Mouse (Mus musculus): ENCODE measurements around the gene Fam57a. TPM values are rescaled to one million over a fixed set of nuclear protein-coding genes. Genes with fewer than 3 reads are reported as not detected.

Fam57a gene
- polyA plus RNA-seq, 2 experiments, result 40.1 to 60.8 TPM

GRCm38 (mm10) chr11:76215011-76215410 lies 35.5 kb downstream of the Fam57a start:
- ATAC-seq (ENCODE audit: low FRiP score, low read depth), result no peak
- Histone ChIP-seq H3K4me2 (replicated peaks; ENCODE audit: low read depth, low read length, severe bottlenecking) (no peak overlapping the region), H3K36me3 (ENCODE audit: control insufficient read depth, insufficient read depth, low read length) (peaks cover 42% of the 10 kb centered on the region), H3K27ac (replicated peaks; ENCODE audit: low read depth, low read length) (no peak overlapping the region), H3K4me3 (replicated peaks; ENCODE audit: low read length) (no peak overlapping the region), H3K27me3 (ENCODE audit: control insufficient read depth, insufficient read depth, low read length) (no peaks in the 10 kb centered on the region), H3K4me1 (ENCODE audit: control insufficient read depth, insufficient read depth, low read length) (no peaks in the 10 kb centered on the region), H3K9ac (ENCODE audit: low read depth, low read length, severe bottlenecking) (no peak overlapping the region), H3K9me3 (ENCODE audit: control insufficient read depth, low read length) (no peaks in the 10 kb centered on the region)
- no peak for DNase-seq (ENCODE audit: low spot score)
- no peak for TF ChIP-seq POLR2A (IDR thresholded peaks at IDR 0.05; ENCODE audit: borderline replicate concordance, extremely low read depth, insufficient read depth, insufficient read length)
- WGBS, result 93% methylated on average over 2 of the region's 2 CpGs

GRCm38 (mm10) chr11:76216049-76216540 lies 36.6 kb downstream of the Fam57a start:
- H3K27ac ChIP-seq (replicated peaks; ENCODE audit: low read depth, low read length), result no peak overlapping the region
- no peaks in the 10 kb centered on the region for H3K9me3 ChIP-seq (ENCODE audit: control insufficient read depth, low read length)
- no peaks in the 10 kb centered on the region for H3K27me3 ChIP-seq (ENCODE audit: control insufficient read depth, insufficient read depth, low read length)
- H3K9ac ChIP-seq (ENCODE audit: low read depth, low read length, severe bottlenecking), result no peak overlapping the region
- peak overlapping the region; percentile 80 for H3K4me3 ChIP-seq (replicated peaks; ENCODE audit: low read length)
- H3K4me2 ChIP-seq (replicated peaks; ENCODE audit: low read depth, low read length, severe bottlenecking), result peak overlapping the region; percentile 62
- ATAC-seq (ENCODE audit: low FRiP score, low read depth) (no peak), DNase-seq (ENCODE audit: low spot score) (no peak)
- no peaks in the 10 kb centered on the region for H3K4me1 ChIP-seq (ENCODE audit: control insufficient read depth, insufficient read depth, low read length)
- 67% methylated on average over 5 of the region's 5 CpGs for WGBS
- peaks cover 43% of the 10 kb centered on the region for H3K36me3 ChIP-seq (ENCODE audit: control insufficient read depth, insufficient read depth, low read length)
- TF ChIP-seq POLR2A (IDR thresholded peaks at IDR 0.05; ENCODE audit: borderline replicate concordance, extremely low read depth, insufficient read depth, insufficient read length), result no peak

- WGBS, result 2% methylated on average over 33 of the region's 33 CpGs
- DNase-seq (ENCODE audit: low spot score), result peak; percentile 77
These were observed 37.4 kb downstream of the Fam57a start for GRCm38 (mm10) chr11:76216681-76217389.

GRCm38 (mm10) chr11:76217390-76217800 lies 37.9 kb downstream of the Fam57a start, which contains the start of the genes Dbil5 and Gemin4:
Dbil5 (plus strand) TSS chr11:76217608.
Gemin4 (minus strand) TSS chr11:76217664.
- DNase-seq (ENCODE audit: low spot score) (peak; percentile 98), ATAC-seq (ENCODE audit: low FRiP score, low read depth) (peak; percentile 97)
- Histone ChIP-seq H3K4me1 (ENCODE audit: control insufficient read depth, insufficient read depth, low read length) (no peaks in the 10 kb centered on the region), H3K36me3 (ENCODE audit: control insufficient read depth, insufficient read depth, low read length) (peaks cover 49% of the 10 kb centered on the region), H3K27ac (replicated peaks; ENCODE audit: low read depth, low read length) (peak within 1 kb of the TSS; percentile 97), H3K9ac (ENCODE audit: low read depth, low read length, severe bottlenecking) (peak within 1 kb of the TSS; percentile 90), H3K27me3 (ENCODE audit: control insufficient read depth, insufficient read depth, low read length) (no peaks in the 10 kb centered on the region), H3K4me2 (replicated peaks; ENCODE audit: low read depth, low read length, severe bottlenecking) (peak within 1 kb of the TSS; percentile 62), H3K4me3 (replicated peaks; ENCODE audit: low read length) (peak within 1 kb of the TSS; percentile 80), H3K9me3 (ENCODE audit: control insufficient read depth, low read length) (no peaks in the 10 kb centered on the region)
- WGBS, result under 1% methylated on average over 23 of the region's 35 CpGs
- TF ChIP-seq POLR2A (IDR thresholded peaks at IDR 0.05; ENCODE audit: borderline replicate concordance, extremely low read depth, insufficient read depth, insufficient read length), result peak; percentile 90

More at GRCm38 (mm10) chr11:76216681-76217389, 37.4 kb downstream of the Fam57a start:
- Histone ChIP-seq H3K4me1 (ENCODE audit: control insufficient read depth, insufficient read depth, low read length) (no peaks in the 10 kb centered on the region), H3K4me3 (replicated peaks; ENCODE audit: low read length) (peak overlapping the region; percentile 80), H3K9ac (ENCODE audit: low read depth, low read length, severe bottlenecking) (peak overlapping the region; percentile 90), H3K36me3 (ENCODE audit: control insufficient read depth, insufficient read depth, low read length) (peaks cover 49% of the 10 kb centered on the region), H3K9me3 (ENCODE audit: control insufficient read depth, low read length) (no peaks in the 10 kb centered on the region), H3K27me3 (ENCODE audit: control insufficient read depth, insufficient read depth, low read length) (no peaks in the 10 kb centered on the region), H3K27ac (replicated peaks; ENCODE audit: low read depth, low read length) (peak overlapping the region; percentile 97), H3K4me2 (replicated peaks; ENCODE audit: low read depth, low read length, severe bottlenecking) (peak overlapping the region; percentile 62)
- ATAC-seq (ENCODE audit: low FRiP score, low read depth), result peak; percentile 35
- TF ChIP-seq POLR2A (IDR thresholded peaks at IDR 0.05; ENCODE audit: borderline replicate concordance, extremely low read depth, insufficient read depth, insufficient read length), result no peak

- DNase-seq (ENCODE audit: low spot score) (no peak), ATAC-seq (ENCODE audit: low FRiP score, low read depth) (no peak)
- H3K4me3 ChIP-seq (replicated peaks; ENCODE audit: low read length), result no peak overlapping the region
- no peaks in the 10 kb centered on the region for H3K9me3 ChIP-seq (ENCODE audit: control insufficient read depth, low read length)
- H3K36me3 ChIP-seq (ENCODE audit: control insufficient read depth, insufficient read depth, low read length), result peaks cover 50% of the 10 kb centered on the region
- no peak overlapping the region for H3K27ac ChIP-seq (replicated peaks; ENCODE audit: low read depth, low read length)
- WGBS, result 93% methylated on average over 5 of the region's 5 CpGs
- no peaks in the 10 kb centered on the region for H3K4me1 ChIP-seq (ENCODE audit: control insufficient read depth, insufficient read depth, low read length)
- no peaks in the 10 kb centered on the region for H3K27me3 ChIP-seq (ENCODE audit: control insufficient read depth, insufficient read depth, low read length)
- no peak overlapping the region for H3K9ac ChIP-seq (ENCODE audit: low read depth, low read length, severe bottlenecking)
- no peak overlapping the region for H3K4me2 ChIP-seq (replicated peaks; ENCODE audit: low read depth, low read length, severe bottlenecking)
- no peak for TF ChIP-seq POLR2A (IDR thresholded peaks at IDR 0.05; ENCODE audit: borderline replicate concordance, extremely low read depth, insufficient read depth, insufficient read length)
These were observed 45.2 kb downstream of the Fam57a start for GRCm38 (mm10) chr11:76224631-76225030.
